ENCODE assay signal across 9 mouse cellular contexts in the genomic region with DNA sequence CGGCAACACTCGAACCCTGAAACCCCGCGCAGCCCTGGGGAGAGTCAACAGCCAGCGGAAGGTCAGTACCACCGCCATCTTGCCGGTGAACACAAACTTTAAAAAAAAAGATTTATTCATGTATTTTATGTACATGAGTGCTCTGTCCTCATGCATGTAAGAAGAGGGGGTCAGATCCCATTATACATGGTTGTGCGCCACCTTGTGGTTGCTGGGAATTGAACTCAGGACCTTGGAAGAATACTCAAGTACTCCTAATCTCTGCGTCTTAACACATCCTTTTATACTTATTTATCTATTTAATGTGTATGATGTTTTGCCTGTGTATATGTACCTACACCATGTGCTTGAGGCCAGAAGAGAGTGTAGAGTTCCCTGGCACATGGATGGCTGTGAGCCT. TPM values are rescaled to one million over a fixed set of nuclear protein-coding genes. Genes with fewer than 3 reads are reported as not detected.
DNase-seq lines count a peak whose midpoint lies in the region; ATAC-seq lines count a peak whose summit lies in the region.
"Had no signal": no experiment of that assay in that cellular context is flagged by ENCODE, and none has a peak within 500 bp of the region (broad histone marks: within the 10 kb centered on the region; RNA-seq: fewer than 3 reads in every experiment).

No protein-coding gene starts in this region.

- WGBS in hindbrain, embryonic 14.5 days = 77% methylated on average over 9 of the region's 9 CpGs
- 78% methylated on average over 9 of the region's 9 CpGs for WGBS in midbrain, embryonic 15.5 days

- no peaks in the 10 kb centered on the region for H3K4me1 ChIP-seq in hindbrain, embryonic 14.5 days (replicated peaks; ENCODE audit: control insufficient read depth, insufficient read depth, low read length)
- no peaks in the 10 kb centered on the region for H3K4me1 ChIP-seq in midbrain, embryonic 15.5 days
- H3K4me1 ChIP-seq: liver, embryonic 15.5 days had no signal

- no peak overlapping the region for H3K4me3 ChIP-seq in hindbrain, embryonic 14.5 days (replicated peaks; ENCODE audit: low read length)
- H3K4me3 ChIP-seq in midbrain, embryonic 15.5 days = no peak overlapping the region
- H3K4me3 ChIP-seq: liver, embryonic 15.5 days had no signal

- no peak overlapping the region for H3K9ac ChIP-seq in hindbrain, embryonic 14.5 days
- H3K9ac ChIP-seq in midbrain, embryonic 15.5 days = no peak overlapping the region
- H3K9ac ChIP-seq: liver, embryonic 15.5 days had no signal

- H3K4me2 ChIP-seq in hindbrain, embryonic 14.5 days (replicated peaks) = no peak overlapping the region
- no peak overlapping the region for H3K4me2 ChIP-seq in midbrain, embryonic 15.5 days
- H3K4me2 ChIP-seq: liver, embryonic 15.5 days had no signal

- H3K9me3 ChIP-seq in hindbrain, embryonic 14.5 days (ENCODE audit: control insufficient read depth, low read length) = no peaks in the 10 kb centered on the region
- H3K9me3 ChIP-seq in midbrain, embryonic 15.5 days = no peaks in the 10 kb centered on the region
- H3K9me3 ChIP-seq: liver, embryonic 15.5 days had no signal

- peak; percentile 9 to 13 for DNase-seq in cerebellum, adult 18-20 months
- no peak for DNase-seq in cerebellum, adult 9-11 months
- DNase-seq in layer of hippocampus, postnatal 10 days (ENCODE audit: low spot score in 2 of 2) = peak; percentile 28 to 38
- DNase-seq in layer of hippocampus, postnatal 36 days = no peak
- DNase-seq in T-cell, adult 2 months (ENCODE audit: low spot score) = peak; percentile 10
- peak; percentile 73 for DNase-seq in hindbrain, embryonic 14.5 days (ENCODE audit: low spot score)
- DNase-seq in frontal cortex, postnatal 14 days (ENCODE audit: low spot score in 2 of 2) = no peak

- H3K27ac ChIP-seq in hindbrain, embryonic 14.5 days = no peak overlapping the region
- no peak overlapping the region for H3K27ac ChIP-seq in midbrain, embryonic 15.5 days
- H3K27ac ChIP-seq: liver, embryonic 15.5 days had no signal

- H3K36me3 ChIP-seq in hindbrain, embryonic 14.5 days (replicated peaks; ENCODE audit: control insufficient read depth, insufficient read depth) = no peaks in the 10 kb centered on the region
- no peaks in the 10 kb centered on the region for H3K36me3 ChIP-seq in midbrain, embryonic 15.5 days (replicated peaks)
- H3K36me3 ChIP-seq: liver, embryonic 15.5 days had no signal

- ATAC-seq in hindbrain, embryonic 14.5 days (ENCODE audit: low FRiP score) = no peak
- 0 out of 2 replicates have a peak, but pooled peaks have one; percentile 42 for ATAC-seq in midbrain, embryonic 15.5 days (replicated peaks)

- no peaks in the 10 kb centered on the region for H3K27me3 ChIP-seq in hindbrain, embryonic 14.5 days (ENCODE audit: control insufficient read depth, insufficient read depth, low read length)
- H3K27me3 ChIP-seq in midbrain, embryonic 15.5 days (replicated peaks) = no peaks in the 10 kb centered on the region
- H3K27me3 ChIP-seq: liver, embryonic 15.5 days had no signal

RNA-seq across cellular contexts. Expression of a gene that starts 47.1 kb away (rescaled TPM):
- total RNA-seq in layer of hippocampus, postnatal 10 days (2021) = not detected
- not detected for total RNA-seq in layer of hippocampus, postnatal 36 days (2021)
- not detected in 2 replicates for polyA plus RNA-seq in hindbrain, embryonic 14.5 days (2014; fragmentation: Nextera tagmentation; extraction: Ambion mirVana)
- polyA plus RNA-seq in midbrain, embryonic 15.5 days (2015; fragmentation: Nextera tagmentation; extraction: Ambion mirVana) = not detected in 2 replicates

RNA-seq across cellular contexts. Expression of a gene that starts 51.7 kb away (rescaled TPM):
- 1 to 10 TPM; 2.7 to 3.2 TPM for total RNA-seq in layer of hippocampus, postnatal 10 days (2021)
- 1 to 10 TPM; 7.5 to 8.3 TPM for total RNA-seq in layer of hippocampus, postnatal 36 days (2021)
- 2.6 and 2.9 TPM in 2 replicates for polyA plus RNA-seq in hindbrain, embryonic 14.5 days (2014; fragmentation: Nextera tagmentation; extraction: Ambion mirVana)
- polyA plus RNA-seq in midbrain, embryonic 15.5 days (2015; fragmentation: Nextera tagmentation; extraction: Ambion mirVana) = 2.2 and 2.3 TPM in 2 replicates

Comparison
In these comparisons a context has a peak if more than half of its experiments do, and no peak if none do; other contexts are left out.
1. DNase-seq: peak in cerebellum, adult 18-20 months (2 of 2), layer of hippocampus, postnatal 10 days (2 of 2), T-cell, adult 2 months (single experiment) and hindbrain, embryonic 14.5 days (single experiment); none in cerebellum, adult 9-11 months (single experiment), layer of hippocampus, postnatal 36 days (0 of 2) and frontal cortex, postnatal 14 days (0 of 2).